In genomic region chr15:12248279-12248678, GRCm38 (mm10) we compare ENCODE assay signal across 7 mouse cellular contexts. TPM values are rescaled to one million over a fixed set of nuclear protein-coding genes. Genes with fewer than 3 reads are reported as not detected.
DNase-seq lines count a peak whose midpoint lies in the region; ATAC-seq and TF ChIP-seq lines count a peak whose summit lies in the region.

No protein-coding gene starts in this region.

- no peaks in the 10 kb centered on the region for H3K27me3 ChIP-seq in intestine, postnatal 0 days (replicated peaks; ENCODE audit: control insufficient read depth, insufficient read depth, low read length)
- H3K27me3 ChIP-seq in intestine, embryonic 16.5 days (replicated peaks; ENCODE audit: control insufficient read depth, insufficient read depth, low read length), result no peaks in the 10 kb centered on the region
- H3K27me3 ChIP-seq in midbrain, embryonic 16.5 days (ENCODE audit: control insufficient read depth, insufficient read depth, low read depth, low read length), result no peaks in the 10 kb centered on the region

- H3K4me2 ChIP-seq in intestine, postnatal 0 days (replicated peaks; ENCODE audit: low read depth), result no peak overlapping the region
- no peak overlapping the region for H3K4me2 ChIP-seq in intestine, embryonic 16.5 days (ENCODE audit: low read depth, low read length)
- no peak overlapping the region for H3K4me2 ChIP-seq in midbrain, embryonic 16.5 days (ENCODE audit: low read length)

- no peak overlapping the region for H3K9ac ChIP-seq in intestine, postnatal 0 days (ENCODE audit: low read depth, low read length)
- H3K9ac ChIP-seq in intestine, embryonic 16.5 days (ENCODE audit: low read depth, low read length), result no peak overlapping the region
- H3K9ac ChIP-seq in midbrain, embryonic 16.5 days (ENCODE audit: low read depth, low read length), result no peak overlapping the region

- peak; percentile 31 to 56 for DNase-seq in CD8-positive naive resting alpha-beta T cell, adult 2 months (ENCODE audit: low read depth in 2 of 2, low spot score in 2 of 2)
- DNase-seq in R1 (ENCODE audit: low read depth, low spot score), result peak; percentile 81
- peak; percentile 55 to 74 for DNase-seq in kidney, postnatal 36 days
- DNase-seq in thymus, postnatal 36 days, result peak; percentile 40 to 48

- ATAC-seq in intestine, postnatal 0 days, result no peak
- ATAC-seq in intestine, embryonic 16.5 days, result no peak
- no peak for ATAC-seq in midbrain, embryonic 16.5 days

- peaks cover 39% of the 10 kb centered on the region for H3K36me3 ChIP-seq in intestine, postnatal 0 days (ENCODE audit: control insufficient read depth, insufficient read depth)
- H3K36me3 ChIP-seq in intestine, embryonic 16.5 days (ENCODE audit: control insufficient read depth, insufficient read depth, low read length), result peaks cover 21% of the 10 kb centered on the region
- H3K36me3 ChIP-seq in midbrain, embryonic 16.5 days (ENCODE audit: control insufficient read depth, insufficient read depth, low read length), result peaks cover 11% of the 10 kb centered on the region

- no peak overlapping the region for H3K27ac ChIP-seq in intestine, postnatal 0 days (ENCODE audit: low read depth, low read length)
- no peak overlapping the region for H3K27ac ChIP-seq in intestine, embryonic 16.5 days (ENCODE audit: low read length)
- H3K27ac ChIP-seq in midbrain, embryonic 16.5 days (ENCODE audit: low read length), result no peak overlapping the region

- WGBS in intestine, postnatal 0 days, result 64% methylated on average over 4 of the region's 4 CpGs
- WGBS in intestine, embryonic 16.5 days, result 68% methylated on average over 4 of the region's 4 CpGs
- WGBS in midbrain, embryonic 16.5 days, result 54% methylated on average over 4 of the region's 4 CpGs

- TF ChIP-seq CTCF in intestine, postnatal 0 days (IDR thresholded peaks at IDR 0.05; ENCODE audit: low read depth), result peak; percentile 75

- H3K4me1 ChIP-seq in intestine, postnatal 0 days (replicated peaks; ENCODE audit: control insufficient read depth, insufficient read depth, low read length), result no peaks in the 10 kb centered on the region
- H3K4me1 ChIP-seq in intestine, embryonic 16.5 days (ENCODE audit: control insufficient read depth, insufficient read depth, low read length), result no peaks in the 10 kb centered on the region
- H3K4me1 ChIP-seq in midbrain, embryonic 16.5 days (ENCODE audit: control insufficient read depth, insufficient read depth, low read length), result no peaks in the 10 kb centered on the region; the same call in 1 of the 2 replicates

- H3K4me3 ChIP-seq in intestine, postnatal 0 days (ENCODE audit: low read depth, low read length), result no peak overlapping the region
- no peak overlapping the region for H3K4me3 ChIP-seq in intestine, embryonic 16.5 days (ENCODE audit: low read length)
- no peak overlapping the region for H3K4me3 ChIP-seq in midbrain, embryonic 16.5 days (ENCODE audit: low read depth, low read length)

- H3K9me3 ChIP-seq in intestine, postnatal 0 days (ENCODE audit: control insufficient read depth), result no peaks in the 10 kb centered on the region
- no peaks in the 10 kb centered on the region for H3K9me3 ChIP-seq in intestine, embryonic 16.5 days (ENCODE audit: control insufficient read depth, low read length)
- H3K9me3 ChIP-seq in midbrain, embryonic 16.5 days (replicated peaks; ENCODE audit: control insufficient read depth, low read length, poor library complexity, severe bottlenecking), result no peaks in the 10 kb centered on the region

RNA-seq across cellular contexts. Expression of gene Mtmr12, which starts 43.5 kb away (rescaled TPM):
- polyA plus RNA-seq in intestine, postnatal 0 days (2015; fragmentation: Nextera tagmentation; extraction: Ambion mirVana), result 6.6 and 7.0 TPM in 2 replicates
- polyA plus RNA-seq in intestine, embryonic 16.5 days (2015; fragmentation: Nextera tagmentation; extraction: Ambion mirVana), result 16.4 and 16.6 TPM in 2 replicates
- 8.1 TPM in 2 replicates for polyA plus RNA-seq in midbrain, embryonic 16.5 days (2015; fragmentation: Nextera tagmentation; extraction: Ambion mirVana)
